Mouse (Mus musculus) cortical plate, adult 2 months (tissue): ENCODE results near the gene Rad17. TPM values are rescaled to one million over a fixed set of nuclear protein-coding genes. Genes with fewer than 3 reads are reported as not detected.

Experiments
- H3K27ac ChIP-seq: fragments of 200-500 bp; 2 replicates; pipeline ENCODE4 v1.5.1; 2012; ENCODE audit warnings: low read length, control low read depth, inconsistent platforms; ENCODE audit not compliant: insufficient read depth
- H3K4me1 ChIP-seq: fragments of 200-500 bp; 2 replicates; pipeline ENCODE4 v1.6.1; 2011; ENCODE audit warnings: low read length; ENCODE audit not compliant: control insufficient read depth, insufficient read depth
- H3K4me3 ChIP-seq: fragments of 200-500 bp; 2 replicates; pipeline ENCODE4 v1.5.1; 2011; ENCODE audit warnings: mild to moderate bottlenecking, low read length, control low read depth; ENCODE audit not compliant: insufficient read depth
- CTCF ChIP-seq: fragments of 200-500 bp; IDR thresholded peaks from 2 replicates; pipeline ENCODE4 v1.5.1; 2011; ENCODE audit warnings: mild to moderate bottlenecking, control low read depth, low read length; ENCODE audit not compliant: insufficient read depth; ENCODE audit errors: extremely low read depth
- POLR2A ChIP-seq: fragments of 200-500 bp; IDR thresholded peaks from 2 replicates; pipeline ENCODE4 v1.6.1; 2011; ENCODE audit warnings: mild to moderate bottlenecking, low read length, control low read depth; ENCODE audit not compliant: insufficient read depth; ENCODE audit errors: extremely low read depth
- polyA plus RNA-seq: library from polyadenylated mRNA; depleted of rRNA; stranded (reverse); fragments of >200 nt; gene quantifications from 2 replicates; pipeline ENCODE4 v1.2.3, GENCODE M21; 2012

Rad17 gene
- polyA plus RNA-seq, 1 experiment, result 12.7 TPM

DNA sequence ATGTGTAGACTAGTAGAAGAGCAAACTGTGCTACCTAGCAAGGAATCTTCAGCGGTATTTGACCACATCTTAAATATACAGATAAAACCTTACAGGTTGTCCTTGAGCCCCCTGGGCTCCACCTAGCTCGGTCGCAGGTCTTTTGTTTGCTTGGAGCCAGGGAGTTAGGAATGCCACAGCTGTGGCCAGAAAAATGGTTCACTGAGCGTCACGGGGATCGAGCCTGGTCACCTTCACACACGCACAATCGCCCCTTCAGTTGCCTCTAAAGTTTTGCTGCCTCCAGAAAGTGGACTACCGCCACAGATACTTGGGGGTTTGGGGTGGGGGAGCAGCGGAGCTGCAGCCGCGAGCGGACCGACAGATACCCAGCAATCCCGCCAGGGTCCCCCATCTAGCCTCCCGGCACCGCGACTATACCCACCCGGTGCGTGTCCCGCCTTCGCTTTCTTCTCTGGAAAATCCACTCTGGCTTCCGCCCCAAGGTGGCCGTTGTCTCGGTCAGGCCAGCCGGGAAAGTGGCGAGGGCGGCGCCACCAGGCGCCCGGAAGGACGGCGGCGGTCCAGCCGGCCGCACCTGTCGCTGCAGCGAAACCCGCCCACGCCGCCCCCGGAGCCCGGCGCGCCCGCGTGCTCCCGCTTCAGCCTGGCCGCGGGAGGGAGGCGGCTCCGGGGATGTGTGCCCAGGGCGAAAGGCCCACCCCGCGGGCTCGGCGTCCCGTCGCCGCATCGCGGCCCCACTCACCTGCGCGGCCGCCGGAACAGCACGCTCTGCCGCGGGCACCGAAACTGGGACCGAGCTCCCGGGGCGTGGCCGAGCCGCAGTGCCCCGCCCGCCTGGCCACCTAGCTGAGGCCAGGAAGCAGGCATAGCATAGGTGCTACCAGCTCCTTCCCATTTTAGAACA, 34.4 kb downstream of the Rad17 start, which contains the start of gene Marveld2:
TSS of gene Marveld2 (minus strand) at position 791 of the 907 bp plus-strand sequence.
- Histone ChIP-seq H3K4me3 (peak within 1 kb of the TSS; percentile 35), H3K4me1 (no peaks in the 10 kb centered on the region), H3K27ac (no peak within 1 kb of the TSS)
- TF ChIP-seq CTCF, result no peak

DNA sequence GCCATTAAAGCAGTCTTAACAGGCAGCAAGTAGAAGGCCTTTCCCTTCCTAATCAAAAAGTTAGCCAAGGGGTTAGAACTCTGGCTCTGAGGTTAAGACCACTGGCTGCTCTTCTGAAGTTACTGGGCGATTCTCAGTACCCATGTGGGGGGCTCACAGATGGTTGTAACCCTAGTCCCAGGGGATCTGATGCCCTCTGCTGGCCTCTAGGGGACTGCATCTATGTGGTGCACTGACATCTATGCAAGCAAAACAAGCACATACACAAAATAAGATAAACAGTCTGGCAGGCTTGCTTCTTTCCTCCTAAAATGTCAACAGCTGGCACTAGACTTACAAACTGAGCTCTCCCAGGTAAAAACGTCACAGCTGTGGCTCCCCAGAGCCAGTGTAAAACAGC, 37.9 kb downstream of the Rad17 start:
- TF ChIP-seq CTCF (no peak), POLR2A (no peak)
- Histone ChIP-seq H3K4me1 (no peaks in the 10 kb centered on the region), H3K4me3 (no peak overlapping the region), H3K27ac (no peak overlapping the region)

DNA sequence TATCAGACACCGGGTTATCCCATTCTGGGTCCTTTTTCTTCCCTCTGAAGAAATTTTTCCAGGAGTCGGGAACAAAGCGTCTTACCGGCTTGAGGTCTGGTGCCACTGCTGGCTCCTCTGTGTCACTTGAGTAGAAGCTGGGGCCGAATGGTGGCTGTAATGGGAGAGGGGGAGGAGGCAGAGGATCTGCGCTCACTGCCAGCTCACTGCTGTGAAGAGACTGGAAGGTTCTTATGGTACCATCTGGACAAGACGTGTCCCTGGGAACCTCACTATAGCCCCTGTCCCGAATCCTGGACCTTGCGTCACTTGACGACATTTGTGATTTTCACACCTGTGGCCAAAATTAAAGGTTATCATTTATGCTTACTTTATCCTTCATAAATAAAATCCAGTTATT, 38.6 kb downstream of the Rad17 start:
- Histone ChIP-seq H3K4me3 (no peak overlapping the region), H3K27ac (no peak overlapping the region), H3K4me1 (no peaks in the 10 kb centered on the region)
- no peak for TF ChIP-seq POLR2A
- TF ChIP-seq CTCF, result no peak

DNA sequence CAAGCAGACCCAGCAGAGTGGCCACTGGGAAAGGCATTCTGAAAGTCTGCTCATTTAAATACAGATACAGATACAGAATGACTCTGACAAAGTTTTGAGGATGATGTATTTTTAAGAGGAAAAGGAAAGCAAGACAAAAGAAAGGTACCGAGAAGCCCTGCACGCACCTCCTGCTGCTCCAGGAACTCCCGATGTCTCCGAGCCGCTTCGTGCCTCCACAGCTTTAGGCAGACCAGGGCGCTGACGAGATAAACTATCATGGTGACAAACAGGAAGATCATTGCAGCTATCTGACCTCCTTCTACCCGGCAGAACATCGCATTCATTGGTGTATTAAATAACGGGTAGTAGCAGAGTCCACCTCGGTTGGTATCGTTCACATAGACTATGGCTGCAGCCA, 39.6 kb downstream of the Rad17 start:
- TF ChIP-seq CTCF, result no peak
- no peak overlapping the region for H3K27ac ChIP-seq
- no peak overlapping the region for H3K4me3 ChIP-seq
- no peaks in the 10 kb centered on the region for H3K4me1 ChIP-seq

DNA sequence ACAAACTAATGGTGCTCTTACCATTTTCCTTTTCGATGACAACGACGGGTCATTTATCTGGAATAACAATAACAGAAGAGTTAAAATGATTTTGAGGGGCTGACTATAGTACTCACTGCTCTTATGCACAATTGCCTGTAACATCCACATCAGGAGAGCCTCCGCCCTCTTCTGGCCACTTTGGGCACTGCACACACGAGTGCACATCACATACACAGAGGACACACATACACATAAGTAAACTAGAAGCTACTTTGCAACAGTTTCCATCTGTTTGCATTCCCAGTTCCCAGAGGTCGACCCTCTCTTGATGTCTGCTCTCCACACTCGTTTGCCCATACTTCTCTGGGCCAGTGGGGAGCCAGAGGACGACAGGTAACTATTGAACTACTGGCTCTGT, 43.1 kb downstream of the Rad17 start:
- H3K27ac ChIP-seq, result no peak overlapping the region
- H3K4me1 ChIP-seq, result no peaks in the 10 kb centered on the region
- TF ChIP-seq POLR2A (no peak), CTCF (0 out of 2 replicates have a peak, but pooled peaks have one; percentile 3)
- H3K4me3 ChIP-seq, result no peak overlapping the region

DNA sequence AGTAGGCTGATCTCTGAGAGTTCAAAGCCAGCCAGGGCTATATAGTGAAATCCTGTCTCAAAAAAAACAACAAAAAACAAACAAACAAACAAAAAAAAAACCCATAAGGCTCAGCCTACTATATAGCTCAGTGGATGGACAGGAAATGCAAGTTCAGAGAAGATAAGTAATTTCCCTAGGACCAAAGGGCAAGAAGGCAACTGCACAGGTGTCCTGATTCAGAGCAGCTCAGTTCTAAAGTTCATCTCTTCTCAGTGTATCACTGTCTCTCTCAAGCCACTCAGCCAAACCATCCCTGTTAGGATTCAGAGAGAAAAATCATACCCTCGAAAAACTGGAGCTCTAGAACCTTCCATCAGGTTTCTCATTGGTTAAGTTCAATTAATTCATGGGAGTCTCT, 45.0 kb downstream of the Rad17 start:
- Histone ChIP-seq H3K4me1 (no peaks in the 10 kb centered on the region), H3K27ac (no peak overlapping the region), H3K4me3 (no peak overlapping the region)
- no peak for TF ChIP-seq POLR2A
- TF ChIP-seq CTCF, result no peak

DNA sequence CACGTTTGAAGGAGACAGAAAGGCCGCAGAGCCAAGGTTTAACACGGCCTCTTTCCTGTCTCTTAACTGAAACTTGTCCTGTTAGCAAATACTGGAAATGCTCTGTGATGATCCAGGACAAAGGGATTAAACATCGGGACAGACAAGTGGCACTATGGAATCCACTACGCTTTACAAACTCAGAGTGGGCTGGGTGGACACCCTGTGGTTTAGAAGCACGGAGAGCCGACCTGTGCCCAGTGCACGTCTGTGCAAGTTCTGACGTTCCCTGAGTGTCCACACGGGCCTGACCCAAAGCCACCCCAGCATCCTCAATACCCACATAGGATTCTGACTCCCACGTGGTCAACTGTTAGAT, 47.1 kb downstream of the Rad17 start:
- TF ChIP-seq CTCF (no peak), POLR2A (no peak)
- Histone ChIP-seq H3K4me3 (no peak overlapping the region), H3K27ac (no peak overlapping the region)

DNA sequence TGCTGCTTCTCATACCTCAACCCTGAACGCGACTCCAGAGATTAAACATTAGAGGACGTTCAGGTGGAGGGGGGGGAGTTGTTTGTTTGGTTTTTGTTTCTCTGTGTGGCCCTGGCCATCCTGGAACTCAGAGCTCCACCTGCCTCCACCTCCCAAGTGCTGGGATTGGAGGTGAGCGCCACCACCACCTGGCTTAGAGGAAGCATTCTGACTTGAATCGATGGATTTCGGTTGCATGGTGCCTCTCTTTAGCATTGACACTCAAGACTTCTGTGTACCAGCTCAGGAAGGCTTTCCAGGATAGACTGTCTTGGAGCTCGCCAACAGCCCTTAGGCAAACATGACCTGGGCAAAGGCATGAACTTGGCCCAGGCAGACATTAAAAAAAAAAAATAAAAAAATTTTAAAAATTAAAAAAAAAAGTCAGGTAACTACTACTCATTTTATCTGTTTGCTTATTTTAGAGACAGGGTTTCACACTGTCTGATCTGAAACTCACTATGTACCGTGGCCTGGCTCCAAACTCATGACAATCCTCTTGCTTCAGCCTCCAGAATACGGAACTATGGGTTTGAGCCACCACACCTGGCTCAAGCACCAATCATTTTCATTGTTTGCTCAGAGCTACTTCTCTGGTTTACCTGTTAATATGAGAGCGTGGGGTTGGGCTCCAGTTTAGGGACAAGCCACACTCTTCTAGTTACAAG, 47.7 kb downstream of the Rad17 start:
- H3K4me1 ChIP-seq, result no peaks in the 10 kb centered on the region
- no peak overlapping the region for H3K27ac ChIP-seq
- H3K4me3 ChIP-seq, result no peak overlapping the region
- TF ChIP-seq POLR2A (no peak), CTCF (no peak)

More for the DNA sequence above, 47.1 kb downstream of the Rad17 start:
- no peaks in the 10 kb centered on the region for H3K4me1 ChIP-seq

DNA sequence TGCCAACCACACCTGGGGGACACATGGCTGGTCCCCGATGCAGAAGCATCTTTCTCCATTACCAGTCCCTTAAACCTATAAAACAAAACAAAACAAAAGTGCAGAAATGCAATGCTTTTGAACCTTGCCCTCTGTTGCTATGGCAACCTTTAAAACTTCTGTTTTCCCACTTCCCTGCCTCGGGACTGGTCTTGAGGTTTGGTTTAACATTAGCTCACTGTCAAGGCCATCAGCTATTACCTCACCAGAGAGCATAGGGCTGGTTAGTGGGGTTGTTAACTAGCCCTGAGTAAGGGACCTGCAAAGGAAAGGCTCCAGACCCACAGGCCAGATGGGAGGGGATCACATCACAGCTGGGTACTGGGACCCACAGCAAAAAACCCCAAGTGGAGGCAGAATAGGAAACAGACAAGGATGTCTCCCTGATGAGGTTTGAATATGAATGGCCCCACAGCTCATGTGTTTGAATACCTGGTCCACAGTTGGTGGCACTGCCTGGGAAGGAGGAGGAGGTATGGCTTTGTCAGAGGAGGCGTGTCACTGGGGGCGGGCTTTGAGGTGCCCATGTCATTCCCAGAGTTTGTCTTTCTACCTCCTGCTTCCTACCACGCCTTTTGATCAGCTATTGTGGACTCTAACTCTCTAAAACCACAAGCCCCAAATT, 48.5 kb downstream of the Rad17 start:
- TF ChIP-seq CTCF (no peak), POLR2A (no peak)
- Histone ChIP-seq H3K4me1 (no peaks in the 10 kb centered on the region), H3K4me3 (no peak overlapping the region), H3K27ac (no peak overlapping the region)
